Mouse (Mus musculus) forebrain, embryonic 14.5 days (tissue): Measurements from ENCODE around the gene Nlrc3. TPM values are rescaled to one million over a fixed set of nuclear protein-coding genes. Genes with fewer than 3 reads are reported as not detected.

Experiments used
- ATAC-seq: fragments of 200-750 bp; cut with Nextera tagmentation; 2 replicates; pipeline ENCODE4 v1.8.0; 2017; ENCODE audit warnings: mild to moderate bottlenecking, moderate library complexity
- DNase-seq: peaks from one replicate; pipeline ENCODE4 v3.0.0-alpha.2; 2015; ENCODE audit warnings: low spot score
- H3K27ac ChIP-seq: fragments of 300-500 bp; sonication (generic); 2 replicates; pipeline ENCODE4 v1.5.1; 2014; ENCODE audit warnings: low read depth, mild to moderate bottlenecking, control low read depth, low read length, moderate library complexity
- H3K27me3 ChIP-seq: fragments of 300-500 bp; sonication (generic); replicated peaks from 2 replicates; pipeline ENCODE4 v1.6.1; 2014; ENCODE audit warnings: low read length, control low read depth, mixed read lengths; ENCODE audit not compliant: control insufficient read depth, insufficient read depth
- H3K36me3 ChIP-seq: fragments of 300-500 bp; sonication (generic); 2 replicates; pipeline ENCODE4 v1.6.1; 2014; ENCODE audit warnings: low read length, control low read depth; ENCODE audit not compliant: control insufficient read depth, insufficient read depth
- H3K4me1 ChIP-seq: fragments of 300-500 bp; sonication (generic); 2 replicates; pipeline ENCODE4 v1.6.1; 2014; ENCODE audit warnings: antibody characterized with exemption, low read length, control low read depth; ENCODE audit not compliant: control insufficient read depth, insufficient read depth
- H3K4me2 ChIP-seq: fragments of 300-500 bp; sonication (generic); 2 replicates; pipeline ENCODE4 v1.6.1; 2014; ENCODE audit warnings: mild to moderate bottlenecking, control low read depth, low read length
- H3K4me3 ChIP-seq: fragments of 300-500 bp; sonication (generic); 2 replicates; pipeline ENCODE4 v1.5.1; 2014; ENCODE audit warnings: low read depth, low read length, control low read depth
- H3K9ac ChIP-seq: fragments of 300-500 bp; sonication (generic); 2 replicates; pipeline ENCODE4 v1.6.1; 2014; ENCODE audit warnings: mild to moderate bottlenecking, low read length, control low read depth, moderate library complexity
- H3K9me3 ChIP-seq: fragments of 300-500 bp; sonication (generic); replicated peaks from 2 replicates; pipeline ENCODE4 v1.6.1; 2016; ENCODE audit warnings: low read length, control low read depth, mixed read lengths; ENCODE audit not compliant: control insufficient read depth
- WGBS: fragments of 180-500 bp; shearing (Covaris S2); extraction: QIAGEN DNeasy Blood & Tissue Kit; methylation state at CpG from one replicate; pipeline ENCODE4 v1.1.7; 2014; 5-methylcytosine and 5-hydroxymethylcytosine counted together
- polyA plus RNA-seq: library from polyadenylated mRNA; unstranded; fragments of >200 nt; fragmentation: Nextera tagmentation; extraction: Ambion mirVana; gene quantifications from 2 replicates; pipeline ENCODE4 v1.2.1, GENCODE M21; 2014

Nlrc3 gene
- polyA plus RNA-seq, 1 experiment from 2014 or later, result 0.60 TPM

GRCm38 (mm10) chr16:3920756-3921155, 55.7 kb downstream of the Nlrc3 start:
- Histone ChIP-seq H3K4me1 (no peaks in the 10 kb centered on the region), H3K27ac (no peak overlapping the region), H3K4me2 (no peak overlapping the region), H3K9me3 (no peaks in the 10 kb centered on the region), H3K9ac (no peak overlapping the region), H3K4me3 (no peak overlapping the region), H3K27me3 (no peaks in the 10 kb centered on the region), H3K36me3 (peaks cover 65% of the 10 kb centered on the region)
- ATAC-seq (no peak), DNase-seq (no peak)
- WGBS, result 91% methylated on average over 2 of the region's 2 CpGs

DNA sequence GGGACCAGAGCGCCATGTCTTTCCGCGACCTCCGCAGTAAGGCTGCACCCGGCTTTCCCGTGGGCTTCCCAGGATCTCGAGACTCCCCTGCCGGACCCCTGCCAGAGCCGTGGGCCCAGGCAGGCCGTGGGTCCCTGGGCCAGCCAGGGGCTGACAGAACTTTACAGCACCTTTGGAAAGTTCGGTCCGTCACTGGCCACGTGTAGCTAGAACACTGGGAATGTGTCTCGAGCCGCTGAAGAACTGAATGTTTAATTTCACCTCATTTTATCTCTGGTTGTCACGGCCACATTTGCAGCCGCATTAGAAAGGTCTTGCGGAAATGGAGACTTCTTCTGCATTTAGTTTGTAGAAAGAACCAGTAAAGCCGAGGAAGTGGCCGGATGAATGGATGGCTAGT, 67.3 kb downstream of the Nlrc3 start:
- H3K4me3 ChIP-seq, result peak overlapping the region; percentile 62
- peak overlapping the region; percentile 74 for H3K9ac ChIP-seq
- H3K27ac ChIP-seq, result peak overlapping the region; percentile 68
- H3K36me3 ChIP-seq, result peaks cover 41% of the 10 kb centered on the region
- no peak for DNase-seq
- peak overlapping the region; percentile 90 for H3K4me2 ChIP-seq
- ATAC-seq, result no peak
- H3K27me3 ChIP-seq, result no peaks in the 10 kb centered on the region
- no peaks in the 10 kb centered on the region for H3K9me3 ChIP-seq
- WGBS, result 6% methylated on average over 20 of the region's 20 CpGs
- H3K4me1 ChIP-seq, result 0 out of 2 replicates have a peak, but pooled peaks cover 6% of the 10 kb centered on the region

DNA sequence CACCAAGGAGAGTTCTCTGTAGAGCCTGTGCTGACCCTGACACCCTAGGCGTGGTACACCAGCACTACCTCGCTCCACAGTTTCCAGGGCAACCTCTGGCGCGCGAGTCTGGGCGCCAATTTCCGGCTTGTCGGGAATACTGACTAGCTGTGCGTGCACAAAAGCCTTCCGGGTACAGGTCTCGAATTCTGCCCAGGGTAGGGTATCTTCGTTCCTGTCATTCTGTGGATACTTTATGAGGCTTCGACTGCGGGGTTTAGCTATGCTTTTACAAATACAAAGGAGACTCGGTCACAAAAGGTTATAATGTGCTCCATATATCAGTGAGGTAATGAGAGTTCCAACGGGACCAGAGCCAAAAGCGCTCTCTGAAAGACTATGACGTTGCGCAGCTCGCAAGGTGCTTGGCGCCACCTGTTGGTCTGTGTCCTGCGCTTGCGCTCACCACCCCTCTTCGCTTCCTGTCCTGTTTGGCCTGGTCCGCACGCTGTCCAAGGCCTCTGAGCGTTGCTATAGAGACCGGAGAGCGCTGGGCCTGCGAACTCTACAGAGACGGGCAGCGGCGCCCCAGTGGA, 67.8 kb downstream of the Nlrc3 start, which contains the start of the genes 1700037C18Rik and Cluap1:
1700037C18Rik (minus strand) TSS at position 153 of the 575 bp plus-strand sequence.
Cluap1 (plus strand) TSS at position 265 of the 575 bp plus-strand sequence.
- peak within 1 kb of the TSS; percentile 74 for H3K9ac ChIP-seq
- ATAC-seq (peak; percentile 97), DNase-seq (peak; percentile 96)
- WGBS, result under 1% methylated on average over 33 of the region's 33 CpGs
- peak within 1 kb of the TSS; percentile 90 for H3K4me2 ChIP-seq
- peak within 1 kb of the TSS; percentile 68 for H3K27ac ChIP-seq
- H3K9me3 ChIP-seq, result no peaks in the 10 kb centered on the region
- H3K4me1 ChIP-seq, result 0 out of 2 replicates have a peak, but pooled peaks cover 6% of the 10 kb centered on the region
- no peaks in the 10 kb centered on the region for H3K27me3 ChIP-seq
- peak within 1 kb of the TSS; percentile 62 for H3K4me3 ChIP-seq
- peaks cover 41% of the 10 kb centered on the region for H3K36me3 ChIP-seq

DNA sequence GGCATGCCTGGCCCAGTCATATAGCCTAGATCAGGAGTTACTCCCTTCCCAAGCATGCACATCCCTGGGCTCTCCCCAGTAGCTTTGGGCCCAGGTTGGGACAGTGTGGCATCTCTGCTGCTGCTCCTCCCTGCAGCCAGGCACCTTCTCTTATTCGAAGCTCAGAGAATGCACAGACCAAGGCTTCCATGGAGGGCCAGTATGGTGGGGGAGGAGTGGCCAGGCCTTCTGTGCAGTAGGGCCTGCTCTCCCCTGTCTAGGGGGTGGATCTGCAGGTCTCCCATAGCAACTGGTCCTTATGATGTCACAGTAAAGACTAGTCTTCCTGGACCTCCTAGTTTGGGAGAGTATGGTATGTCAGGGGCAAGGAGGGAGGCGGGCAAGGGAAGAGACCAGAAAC, 69.0 kb downstream of the Nlrc3 start:
- 83% methylated on average over 2 of the region's 2 CpGs for WGBS
- peaks cover 41% of the 10 kb centered on the region for H3K36me3 ChIP-seq
- no peak overlapping the region for H3K27ac ChIP-seq
- H3K27me3 ChIP-seq, result no peaks in the 10 kb centered on the region
- H3K4me3 ChIP-seq, result no peak overlapping the region
- H3K9ac ChIP-seq, result no peak overlapping the region
- DNase-seq, result no peak
- H3K4me2 ChIP-seq, result no peak overlapping the region
- no peak for ATAC-seq
- 0 out of 2 replicates have a peak, but pooled peaks cover 6% of the 10 kb centered on the region for H3K4me1 ChIP-seq
- no peaks in the 10 kb centered on the region for H3K9me3 ChIP-seq

GRCm38 (mm10) chr16:3896553-3896952, 79.9 kb downstream of the Nlrc3 start:
- no peak overlapping the region for H3K4me2 ChIP-seq
- no peaks in the 10 kb centered on the region for H3K4me1 ChIP-seq
- no peaks in the 10 kb centered on the region for H3K9me3 ChIP-seq
- WGBS, result 84% methylated on average over 1 of the region's 1 CpGs
- H3K4me3 ChIP-seq, result no peak overlapping the region
- no peak for DNase-seq
- H3K27ac ChIP-seq, result no peak overlapping the region
- no peak overlapping the region for H3K9ac ChIP-seq
- ATAC-seq, result no peak
- H3K27me3 ChIP-seq, result no peaks in the 10 kb centered on the region
- H3K36me3 ChIP-seq, result peaks cover 58% of the 10 kb centered on the region

- DNase-seq (no peak), ATAC-seq (no peak)
- H3K27me3 ChIP-seq, result no peaks in the 10 kb centered on the region
- no peaks in the 10 kb centered on the region for H3K9me3 ChIP-seq
- H3K9ac ChIP-seq, result no peak overlapping the region
- peaks cover 53% of the 10 kb centered on the region for H3K36me3 ChIP-seq
- no peak overlapping the region for H3K4me2 ChIP-seq
- no peak overlapping the region for H3K27ac ChIP-seq
- 91% methylated on average over 6 of the region's 6 CpGs for WGBS
- H3K4me3 ChIP-seq, result no peak overlapping the region
- H3K4me1 ChIP-seq, result no peaks in the 10 kb centered on the region
These were observed 80.4 kb downstream of the Nlrc3 start for GRCm38 (mm10) chr16:3896046-3896445.

GRCm38 (mm10) chr16:3895173-3895792, 81.1 kb downstream of the Nlrc3 start:
- H3K4me1 ChIP-seq, result no peaks in the 10 kb centered on the region
- ATAC-seq, result no peak
- H3K27me3 ChIP-seq, result no peaks in the 10 kb centered on the region
- no peaks in the 10 kb centered on the region for H3K9me3 ChIP-seq
- H3K4me2 ChIP-seq, result no peak overlapping the region
- H3K27ac ChIP-seq, result no peak overlapping the region
- 84% methylated on average over 9 of the region's 9 CpGs for WGBS
- no peak overlapping the region for H3K4me3 ChIP-seq
- peaks cover 45% of the 10 kb centered on the region for H3K36me3 ChIP-seq
- H3K9ac ChIP-seq, result no peak overlapping the region
- no peak for DNase-seq
